Mouse (Mus musculus) bone marrow macrophage, adult 2 months (primary cell): ENCODE measurements around the gene Hspa1a.

Source experiments
- CTCF ChIP-seq: IDR thresholded peaks from 2 replicates; pipeline ENCODE4 v1.5.1; 2012; ENCODE audit warnings: low read depth, mild to moderate bottlenecking, low read length, moderate library complexity
- POLR2A ChIP-seq: IDR thresholded peaks from 2 replicates; pipeline ENCODE4 v1.6.1; 2012; ENCODE audit warnings: mild to moderate bottlenecking, low read depth, low read length, borderline replicate concordance

DNA sequence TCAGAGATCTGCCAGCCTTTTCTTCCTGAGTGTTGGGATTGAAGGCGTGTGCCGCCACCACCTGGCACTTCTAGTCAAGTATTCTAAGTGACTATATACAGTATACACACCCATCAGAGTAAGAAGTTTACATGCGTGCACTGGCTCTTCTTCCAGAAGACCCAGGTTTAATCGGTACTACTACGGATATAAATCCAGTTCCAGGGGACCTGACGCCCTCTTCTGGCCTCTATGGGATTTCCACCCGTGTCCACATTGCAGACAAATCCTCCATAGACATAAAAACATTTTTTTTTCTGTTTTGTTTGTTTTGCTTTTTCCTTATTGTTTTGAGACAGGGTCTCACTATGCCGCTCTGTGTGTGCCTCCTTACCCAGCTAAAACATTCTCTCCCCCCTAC lies 24.4 kb downstream of the Hspa1a start:
- TF ChIP-seq CTCF (peak; percentile 22), POLR2A (no peak)
